Mouse (Mus musculus) MEL (cell line): ENCODE measurements at regions not wholly inside any gene's neighbourhood (a gene's known extent, or its start where the extent isn't known, plus 50 kb on each side); places are given as distances from the start of the nearest gene placed in this dataset.

Experiments
- DNase-seq: peaks from one replicate; pipeline ENCODE4 v3.0.0; 2011; ENCODE audit warnings: low read depth, low spot score
- H3K27ac ChIP-seq: 2 replicates; pipeline ENCODE4 v1.5.1; 2012; ENCODE audit warnings: low read depth, mild to moderate bottlenecking, control low read depth, low read length, moderate library complexity; ENCODE audit not compliant: control insufficient read depth
- H3K27me3 ChIP-seq, 2 experiments: fragments of 150-350 bp in 1 of 2; sonication (generic) in 1 of 2; 2 replicates each; pipeline ENCODE4 v1.6.1; 2012; ENCODE audit warnings: low read length in 2 of 2, mild to moderate bottlenecking in 2 of 2, improper control_type of control experiment in 1 of 2, moderate library complexity in 1 of 2; ENCODE audit not compliant: insufficient read depth in 2 of 2, control insufficient read depth in 1 of 2
- H3K36me3 ChIP-seq, 2 experiments: 2 replicates each; pipeline ENCODE4 v1.6.1; 2012 to 2014; ENCODE audit warnings: low read length in 2 of 2, improper control_type of control experiment in 1 of 2, inconsistent platforms in 1 of 2, mild to moderate bottlenecking in 1 of 2; ENCODE audit not compliant: insufficient read depth in 2 of 2, control insufficient read depth in 1 of 2
- H3K4me1 ChIP-seq, 2 experiments: fragments of 150-350 bp in 1 of 2; sonication (generic) in 1 of 2; 2 replicates each; pipeline ENCODE4 v1.6.1; 2012; ENCODE audit warnings: low read length in 2 of 2, improper control_type of control experiment in 1 of 2, mild to moderate bottlenecking in 1 of 2; ENCODE audit not compliant: insufficient read depth in 2 of 2, control insufficient read depth in 1 of 2
- H3K4me3 ChIP-seq, 2 experiments: fragments of 150-350 bp in 1 of 2; sonication (generic) in 1 of 2; 2 replicates each; pipeline ENCODE4 v1.5.1; 2012; ENCODE audit warnings: low read depth in 2 of 2, low read length in 2 of 2, mild to moderate bottlenecking in 2 of 2, moderate library complexity in 2 of 2, control low read depth in 1 of 2, improper control_type of control experiment in 1 of 2; ENCODE audit not compliant: control insufficient read depth in 1 of 2, insufficient read depth in 1 of 2
- H3K79me2 ChIP-seq: 2 replicates; pipeline ENCODE4 v1.6.1; 2012; ENCODE audit warnings: mild to moderate bottlenecking, low read length, moderate library complexity; ENCODE audit not compliant: control insufficient read depth, poor library complexity, insufficient read depth
- H3K9ac ChIP-seq: 2 replicates; pipeline ENCODE4 v1.6.1; 2012; ENCODE audit warnings: low read depth, mild to moderate bottlenecking, control low read depth, low read length, moderate library complexity; ENCODE audit not compliant: control insufficient read depth, poor library complexity, severe bottlenecking
- H3K9me3 ChIP-seq: fragments of 150-350 bp; sonication (generic); replicated peaks from 2 replicates; pipeline ENCODE4 v1.6.1; 2012; ENCODE audit warnings: mild to moderate bottlenecking, low read length, improper control_type of control experiment, moderate library complexity; ENCODE audit not compliant: insufficient read depth
- CHD1 ChIP-seq: IDR thresholded peaks from 2 replicates; pipeline ENCODE4 v1.6.1; 2012; ENCODE audit warnings: low read depth, mild to moderate bottlenecking, inconsistent platforms, low read length, improper control_type of control experiment
- E2F4 ChIP-seq: IDR thresholded peaks from 2 replicates; pipeline ENCODE4 v1.6.1; 2011; ENCODE audit warnings: low read depth, low read length, improper control_type of control experiment, borderline replicate concordance
- ELF1 ChIP-seq: IDR thresholded peaks from 2 replicates; pipeline ENCODE4 v1.6.1; 2014; ENCODE audit warnings: low read depth, mild to moderate bottlenecking, inconsistent platforms, low read length, improper control_type of control experiment, moderate library complexity
- EP300 ChIP-seq, 2 experiments: IDR thresholded peaks; 2 replicates each; pipeline ENCODE4 v1.6.1; 2011; ENCODE audit warnings: improper control_type of control experiment in 2 of 2, low read length in 2 of 2, low read depth in 1 of 2, mild to moderate bottlenecking in 1 of 2
- GABPA ChIP-seq: IDR thresholded peaks from 2 replicates; pipeline ENCODE4 v1.6.1; 2012; ENCODE audit warnings: low read depth, mild to moderate bottlenecking, inconsistent platforms, low read length, improper control_type of control experiment, moderate library complexity
- HCFC1 ChIP-seq: IDR thresholded peaks from 2 replicates; pipeline ENCODE4 v1.6.1; 2012; ENCODE audit warnings: low read depth, mild to moderate bottlenecking, inconsistent platforms, low read length, improper control_type of control experiment, moderate library complexity
- JUND ChIP-seq: IDR thresholded peaks from 2 replicates; pipeline ENCODE4 v1.6.1; 2011; ENCODE audit warnings: low read depth, mild to moderate bottlenecking, improper control_type of control experiment, low read length
- KAT2A ChIP-seq: conservative IDR thresholded peaks from 2 replicates; pipeline ENCODE4 v1.6.1; 2012; ENCODE audit warnings: low read depth, low read length, improper control_type of control experiment, inconsistent platforms
- MAFK ChIP-seq: IDR thresholded peaks from 2 replicates; pipeline ENCODE4 v1.6.1; 2011; ENCODE audit warnings: low read depth, mild to moderate bottlenecking, low read length, improper control_type of control experiment, borderline replicate concordance
- MAX ChIP-seq: IDR thresholded peaks from 2 replicates; pipeline ENCODE4 v1.6.1; 2011; ENCODE audit warnings: low read length, improper control_type of control experiment
- MAZ ChIP-seq: IDR thresholded peaks from 2 replicates; pipeline ENCODE4 v1.6.1; 2012; ENCODE audit warnings: low read depth, mild to moderate bottlenecking, inconsistent platforms, low read length, improper control_type of control experiment
- MXI1 ChIP-seq: IDR thresholded peaks from 2 replicates; pipeline ENCODE4 v1.6.1; 2011; ENCODE audit warnings: mild to moderate bottlenecking, low read depth, low read length, improper control_type of control experiment
- MYB ChIP-seq: IDR thresholded peaks from 2 replicates; pipeline ENCODE4 v1.6.1; 2011; ENCODE audit warnings: mild to moderate bottlenecking, low read depth, low read length, improper control_type of control experiment
- MYC ChIP-seq: IDR thresholded peaks from 2 replicates; pipeline ENCODE4 v1.6.1; 2011; ENCODE audit warnings: low read depth, mild to moderate bottlenecking, low read length, improper control_type of control experiment, moderate library complexity
- NELFE ChIP-seq: IDR thresholded peaks from 2 replicates; pipeline ENCODE4 v1.6.1; 2011; ENCODE audit warnings: low read depth, low read length, improper control_type of control experiment
- NRF1 ChIP-seq: IDR thresholded peaks from 2 replicates; pipeline ENCODE4 v1.6.1; 2014; ENCODE audit warnings: low read depth, mild to moderate bottlenecking, inconsistent platforms, low read length, improper control_type of control experiment, moderate library complexity; ENCODE audit not compliant: poor library complexity, insufficient read depth, severe bottlenecking
- POLR2A ChIP-seq, 2 experiments: IDR thresholded peaks; 2 replicates each; pipeline ENCODE4 v1.6.1; 2011 to 2012; ENCODE audit warnings: low read length in 2 of 2, mild to moderate bottlenecking in 2 of 2, control low read depth in 1 of 2, improper control_type of control experiment in 1 of 2, low read depth in 1 of 2, moderate library complexity in 1 of 2; ENCODE audit not compliant: control insufficient read depth in 1 of 2, insufficient read depth in 1 of 2, poor library complexity in 1 of 2
- POLR2AphosphoS2 ChIP-seq: IDR thresholded peaks from 2 replicates; pipeline ENCODE4 v1.6.1; 2011; ENCODE audit warnings: low read length, improper control_type of control experiment
- POLR2AphosphoS5 ChIP-seq: IDR thresholded peaks from 2 replicates; pipeline ENCODE4 v1.6.1; 2012; ENCODE audit warnings: low read depth, borderline replicate concordance, mild to moderate bottlenecking, inconsistent platforms, low read length, moderate library complexity, mixed read lengths
- RAD21 ChIP-seq: IDR thresholded peaks from 2 replicates; pipeline ENCODE4 v1.6.1; 2011; ENCODE audit warnings: mild to moderate bottlenecking, low read depth, low read length, improper control_type of control experiment
- RCOR1 ChIP-seq: IDR thresholded peaks from 2 replicates; pipeline ENCODE4 v1.6.1; 2012; ENCODE audit warnings: low read depth, mild to moderate bottlenecking, inconsistent platforms, low read length, improper control_type of control experiment
- SIN3A ChIP-seq: IDR thresholded peaks from 2 replicates; pipeline ENCODE4 v1.6.1; 2012; ENCODE audit warnings: low read length, improper control_type of control experiment, inconsistent platforms
- SMC3 ChIP-seq: IDR thresholded peaks from 2 replicates; pipeline ENCODE4 v1.6.1; 2011; ENCODE audit warnings: low read depth, low read length, improper control_type of control experiment
- TAL1 ChIP-seq: IDR thresholded peaks from 2 replicates; pipeline ENCODE4 v1.6.1; 2012; ENCODE audit warnings: mild to moderate bottlenecking, inconsistent platforms, low read length, moderate library complexity, mixed read lengths
- TCF12 ChIP-seq: IDR thresholded peaks from 2 replicates; pipeline ENCODE4 v1.6.1; 2014; ENCODE audit warnings: low read depth, mild to moderate bottlenecking, inconsistent platforms, low read length, improper control_type of control experiment, moderate library complexity
- UBTF ChIP-seq: IDR thresholded peaks from 2 replicates; pipeline ENCODE4 v1.6.1; 2012; ENCODE audit warnings: low read depth, mild to moderate bottlenecking, inconsistent platforms, low read length, improper control_type of control experiment, moderate library complexity, borderline replicate concordance; ENCODE audit not compliant: insufficient read depth
- USF2 ChIP-seq, 2 experiments: IDR thresholded peaks; 2 replicates each; pipeline ENCODE4 v1.6.1; 2011 to 2012; ENCODE audit warnings: improper control_type of control experiment in 2 of 2, low read length in 2 of 2, borderline replicate concordance in 1 of 2, inconsistent platforms in 1 of 2, low read depth in 1 of 2, mild to moderate bottlenecking in 1 of 2; ENCODE audit not compliant: insufficient read depth in 1 of 2
- ZC3H11A ChIP-seq: IDR thresholded peaks from 2 replicates; pipeline ENCODE4 v1.6.1; 2012; ENCODE audit warnings: low read depth, mild to moderate bottlenecking, inconsistent platforms, low read length, improper control_type of control experiment
- ZKSCAN1 ChIP-seq: IDR thresholded peaks from 2 replicates; pipeline ENCODE4 v1.6.1; 2012; ENCODE audit warnings: low read depth, mild to moderate bottlenecking, inconsistent platforms, low read length, improper control_type of control experiment, moderate library complexity
- ZNF384 ChIP-seq: IDR thresholded peaks from 2 replicates; pipeline ENCODE4 v1.6.1; 2012; ENCODE audit warnings: low read depth, mild to moderate bottlenecking, inconsistent platforms, low read length, improper control_type of control experiment

- no peaks in the 10 kb centered on the region for H3K4me1 ChIP-seq
- H3K9me3 ChIP-seq = no peaks in the 10 kb centered on the region
- no peak overlapping the region for H3K4me3 ChIP-seq
- H3K27me3 ChIP-seq = no peaks in the 10 kb centered on the region; a peak in 1 of 4 replicates
- no peaks in the 10 kb centered on the region for H3K79me2 ChIP-seq
- H3K36me3 ChIP-seq = no peaks in the 10 kb centered on the region
- H3K9ac ChIP-seq = no peak overlapping the region
- DNase-seq = no peak
- no peak for TF ChIP-seq TAL1
- TF ChIP-seq HCFC1 = no peak
- no peak for TF ChIP-seq CHD1
- TF ChIP-seq E2F4 = no peak
- no peak for TF ChIP-seq TCF12
- no peak for TF ChIP-seq POLR2A (IDR thresholded peaks at IDR 0.05; ENCODE audit: control insufficient read depth in 1 of 2, insufficient read depth in 1 of 2, low read depth in 1 of 2, low read length in 2 of 2, poor library complexity in 1 of 2)
- TF ChIP-seq ZNF384 = no peak
- TF ChIP-seq SMC3 = no peak
- no peak for TF ChIP-seq MAFK
- TF ChIP-seq RCOR1 = no peak
- no peak for TF ChIP-seq MAX
- no peak for TF ChIP-seq JUND
- TF ChIP-seq ZKSCAN1 = no peak
- TF ChIP-seq GABPA = no peak
- no peak for TF ChIP-seq NELFE
- no peak for TF ChIP-seq NRF1
- TF ChIP-seq SIN3A = no peak
- H3K27ac ChIP-seq = no peak overlapping the region
Measured at GRCm38 (mm10) chr12:77912863-77913554, 281.0 kb upstream of the Gm6657 start.

GRCm38 (mm10) chr12:77928729-77929128 lies 265.3 kb upstream of the Gm6657 start:
- Histone ChIP-seq H3K4me1 (no peaks in the 10 kb centered on the region), H3K4me3 (no peak overlapping the region), H3K9me3 (no peaks in the 10 kb centered on the region), H3K79me2 (no peaks in the 10 kb centered on the region), H3K36me3 (no peaks in the 10 kb centered on the region), H3K9ac (no peak overlapping the region), H3K27ac (no peak overlapping the region), H3K27me3 (peaks cover 0 to 1% of the 10 kb centered on the region in 2 experiments; a peak in 2 of 4 replicates)
- TF ChIP-seq ELF1 (no peak), MAZ (no peak), MYB (no peak), EP300 (IDR thresholded peaks at IDR 0.05; ENCODE audit: low read depth in 1 of 2, low read length in 2 of 2) (no peak), UBTF (no peak), MXI1 (no peak), MYC (no peak), POLR2AphosphoS2 (no peak), CHD1 (no peak), POLR2AphosphoS5 (no peak), NELFE (no peak), KAT2A (no peak), RAD21 (no peak), USF2 (IDR thresholded peaks at IDR 0.05; ENCODE audit: borderline replicate concordance in 1 of 2, insufficient read depth in 1 of 2, low read depth in 1 of 2, low read length in 2 of 2) (no peak), SMC3 (no peak), JUND (no peak), ZNF384 (no peak), ZC3H11A (no peak)
- DNase-seq = no peak
